Mouse (Mus musculus): Measurements from ENCODE around the gene Stat5b. TPM values are rescaled to one million over a fixed set of nuclear protein-coding genes. Genes with fewer than 3 reads are reported as not detected.
A peak's percentile ranks its signal among the peaks of the same experiment; 100 is the strongest.

Gene Stat5b
- total and polyA plus RNA-seq, 2 experiments from 2014 or later, result 8.8 to 22.6 TPM

GRCm38 (mm10) chr11:100885472-100885871, 34.9 kb upstream of the Stat5b start:
- TF ChIP-seq CTCF (IDR thresholded peaks at IDR 0.05; ENCODE audit: low read depth), result no peak
- H3K9me3 ChIP-seq (ENCODE audit: low read length), result no peaks in the 10 kb centered on the region
- ATAC-seq, result no peak

GRCm38 (mm10) chr11:100883640-100884039, 33.1 kb upstream of the Stat5b start:
- Histone ChIP-seq H3K36me3 (ENCODE audit: insufficient read depth) (peaks cover 5% of the 10 kb centered on the region; the same call in 1 of the 2 replicates), H3K9ac (no peak overlapping the region), H3K4me1 (ENCODE audit: insufficient read depth) (no peaks in the 10 kb centered on the region), H3K27ac (ENCODE audit: low read depth, low read length) (no peak overlapping the region), H3K9me3 (ENCODE audit: low read length) (no peaks in the 10 kb centered on the region), H3K27me3 (ENCODE audit: insufficient read depth, low read length) (peaks cover 3% of the 10 kb centered on the region; the same call in 1 of the 2 replicates), H3K4me2 (ENCODE audit: low read depth) (no peak overlapping the region), H3K4me3 (ENCODE audit: low read depth, low read length) (no peak overlapping the region)
- 90% methylated on average over 10 of the region's 10 CpGs for WGBS
- no peak for TF ChIP-seq CTCF (IDR thresholded peaks at IDR 0.05; ENCODE audit: low read depth)
- ATAC-seq (no peak), DNase-seq (no peak)

More at GRCm38 (mm10) chr11:100885472-100885871, 34.9 kb upstream of the Stat5b start:
- Histone ChIP-seq H3K36me3 (ENCODE audit: insufficient read depth) (peaks cover 10% of the 10 kb centered on the region), H3K27me3 (ENCODE audit: insufficient read depth, low read length) (no peaks in the 10 kb centered on the region; the same call in 1 of the 2 replicates), H3K4me3 (ENCODE audit: low read depth, low read length) (no peak overlapping the region), H3K4me2 (ENCODE audit: low read depth) (no peak overlapping the region), H3K9ac (no peak overlapping the region), H3K4me1 (ENCODE audit: insufficient read depth) (no peaks in the 10 kb centered on the region), H3K27ac (ENCODE audit: low read depth, low read length) (no peak overlapping the region)
- DNase-seq, result no peak

DNA sequence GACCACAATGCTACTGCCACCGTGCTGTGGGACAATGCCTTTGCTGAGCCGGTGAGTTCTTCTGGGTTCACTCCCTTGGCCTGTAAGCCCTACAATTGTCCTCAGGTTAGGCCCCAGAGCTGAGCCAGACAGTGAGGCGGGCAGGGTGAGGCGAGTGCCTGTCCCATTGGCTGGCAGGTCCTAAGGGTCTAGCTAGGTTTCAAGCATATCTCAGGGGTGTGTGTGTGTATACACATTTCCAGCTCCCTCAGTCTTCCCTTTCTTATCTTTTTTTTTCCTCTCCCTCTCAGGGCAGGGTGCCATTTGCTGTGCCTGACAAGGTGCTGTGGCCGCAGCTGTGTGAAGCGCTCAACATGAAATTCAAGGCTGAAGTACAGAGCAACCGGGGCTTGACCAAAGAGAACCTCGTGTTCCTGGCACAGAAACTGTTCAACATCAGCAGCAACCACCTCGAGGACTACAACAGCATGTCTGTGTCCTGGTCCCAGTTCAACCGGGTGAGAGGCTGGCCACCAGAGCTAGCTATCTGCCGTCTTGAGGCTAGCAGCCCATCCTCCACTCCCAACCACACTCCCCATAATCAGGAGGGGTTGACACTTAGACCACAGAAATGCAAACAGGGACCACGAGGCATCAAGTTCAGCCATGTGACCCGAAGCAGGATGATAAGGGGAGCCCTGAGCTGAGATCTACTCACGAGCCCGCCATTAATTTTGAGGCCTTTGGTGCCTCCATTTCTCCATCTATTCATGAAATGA, 29.0 kb upstream of the Stat5b start:
- Histone ChIP-seq H3K36me3 (ENCODE audit: insufficient read depth) (no peaks in the 10 kb centered on the region), H3K4me2 (ENCODE audit: low read depth) (no peak overlapping the region), H3K9ac (no peak overlapping the region), H3K27ac (ENCODE audit: low read depth, low read length) (no peak overlapping the region), H3K27me3 (ENCODE audit: insufficient read depth, low read length) (peaks cover 3% of the 10 kb centered on the region; the same call in 1 of the 2 replicates), H3K4me3 (ENCODE audit: low read depth, low read length) (no peak overlapping the region), H3K4me1 (ENCODE audit: insufficient read depth) (no peaks in the 10 kb centered on the region), H3K9me3 (ENCODE audit: low read length) (no peaks in the 10 kb centered on the region)
- no peak for DNase-seq
- ATAC-seq, result no peak
- no peak for TF ChIP-seq CTCF (IDR thresholded peaks at IDR 0.05; ENCODE audit: low read depth)
- 78% methylated on average over 15 of the region's 15 CpGs for WGBS

DNA sequence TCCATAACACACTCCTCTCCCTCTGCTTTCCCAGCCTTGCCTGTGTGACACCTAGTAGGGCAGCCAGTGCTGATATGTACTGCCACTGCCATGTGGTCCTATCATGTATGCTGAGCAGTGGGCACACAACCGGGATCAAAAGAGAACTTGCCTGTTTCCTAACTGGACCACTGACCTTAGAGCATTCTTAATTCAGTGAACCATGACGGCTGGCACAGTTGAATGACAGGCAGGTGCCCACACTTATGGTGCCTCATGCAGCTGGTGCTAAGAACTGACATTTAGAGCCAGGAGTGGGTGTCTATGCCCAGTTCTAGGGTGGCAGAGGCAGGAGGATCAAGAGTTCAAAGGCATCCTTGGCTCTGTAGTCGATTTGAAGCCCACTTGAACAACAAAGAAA, 25.2 kb upstream of the Stat5b start:
- Histone ChIP-seq H3K27me3 (ENCODE audit: insufficient read depth, low read length) (peaks cover 3% of the 10 kb centered on the region; the same call in 1 of the 2 replicates), H3K36me3 (ENCODE audit: insufficient read depth) (no peaks in the 10 kb centered on the region), H3K9me3 (ENCODE audit: low read length) (no peaks in the 10 kb centered on the region), H3K9ac (no peak overlapping the region), H3K27ac (ENCODE audit: low read depth, low read length) (no peak overlapping the region), H3K4me2 (ENCODE audit: low read depth) (no peak overlapping the region), H3K4me1 (ENCODE audit: insufficient read depth) (no peaks in the 10 kb centered on the region), H3K4me3 (ENCODE audit: low read depth, low read length) (no peak overlapping the region)
- 73% methylated on average over 3 of the region's 3 CpGs for WGBS
- DNase-seq (no peak), ATAC-seq (no peak)
- no peak for TF ChIP-seq CTCF (IDR thresholded peaks at IDR 0.05; ENCODE audit: low read depth)

GRCm38 (mm10) chr11:100870968-100871350, 20.4 kb upstream of the Stat5b start:
- Histone ChIP-seq H3K36me3 (ENCODE audit: insufficient read depth) (no peaks in the 10 kb centered on the region), H3K27me3 (ENCODE audit: insufficient read depth, low read length) (peaks cover 3% of the 10 kb centered on the region), H3K9me3 (ENCODE audit: low read length) (no peaks in the 10 kb centered on the region), H3K9ac (no peak overlapping the region), H3K4me1 (ENCODE audit: insufficient read depth) (0 out of 2 replicates have a peak, but pooled peaks cover 2% of the 10 kb centered on the region), H3K4me3 (ENCODE audit: low read depth, low read length) (no peak overlapping the region), H3K4me2 (ENCODE audit: low read depth) (no peak overlapping the region), H3K27ac (ENCODE audit: low read depth, low read length) (no peak overlapping the region)
- ATAC-seq, result no peak
- WGBS, result 77% methylated on average over 8 of the region's 8 CpGs
- no peak for DNase-seq
- no peak for TF ChIP-seq CTCF (IDR thresholded peaks at IDR 0.05; ENCODE audit: low read depth)

GRCm38 (mm10) chr11:100870256-100870967, 19.9 kb upstream of the Stat5b start:
- Histone ChIP-seq H3K27ac (ENCODE audit: low read depth, low read length) (no peak overlapping the region), H3K4me1 (ENCODE audit: insufficient read depth) (0 out of 2 replicates have a peak, but pooled peaks cover 2% of the 10 kb centered on the region), H3K9me3 (ENCODE audit: low read length) (no peaks in the 10 kb centered on the region), H3K4me3 (ENCODE audit: low read depth, low read length) (no peak overlapping the region), H3K27me3 (ENCODE audit: insufficient read depth, low read length) (peaks cover 8% of the 10 kb centered on the region), H3K36me3 (ENCODE audit: insufficient read depth) (no peaks in the 10 kb centered on the region), H3K4me2 (ENCODE audit: low read depth) (no peak overlapping the region), H3K9ac (no peak overlapping the region)
- WGBS, result 53% methylated on average over 10 of the region's 10 CpGs
- TF ChIP-seq CTCF (IDR thresholded peaks at IDR 0.05; ENCODE audit: low read depth), result no peak
- ATAC-seq, result peak; percentile 66; the same call in 1 of the 2 replicates
- peak; percentile 75 for DNase-seq

- 90% methylated on average over 7 of the region's 7 CpGs for WGBS
- no peak for ATAC-seq
Measured at GRCm38 (mm10) chr11:100865618-100866017, 15.1 kb upstream of the Stat5b start.

More at GRCm38 (mm10) chr11:100865618-100866017, 15.1 kb upstream of the Stat5b start:
- no peaks in the 10 kb centered on the region for H3K36me3 ChIP-seq (ENCODE audit: insufficient read depth)
- H3K27me3 ChIP-seq (ENCODE audit: insufficient read depth, low read length), result peaks cover 37% of the 10 kb centered on the region
- H3K9me3 ChIP-seq (ENCODE audit: low read length), result no peaks in the 10 kb centered on the region
- H3K9ac ChIP-seq, result no peak overlapping the region
- DNase-seq, result no peak
- no peak overlapping the region for H3K4me3 ChIP-seq (ENCODE audit: low read depth, low read length)
- 0 out of 2 replicates have a peak, but pooled peaks cover 2% of the 10 kb centered on the region for H3K4me1 ChIP-seq (ENCODE audit: insufficient read depth)
- H3K27ac ChIP-seq (ENCODE audit: low read depth, low read length), result no peak overlapping the region
- no peak overlapping the region for H3K4me2 ChIP-seq (ENCODE audit: low read depth)
- TF ChIP-seq CTCF (IDR thresholded peaks at IDR 0.05; ENCODE audit: low read depth), result no peak
